Mouse (Mus musculus): ENCODE results near the gene Tln1. TPM values are rescaled to one million over a fixed set of nuclear protein-coding genes. Genes with fewer than 3 reads are reported as not detected.
"Not testable (repeated sequence)": the region's sequence is repeated elsewhere in the genome, so short reads cannot be mapped to it uniquely, and the experiment has no call there.

The Tln1 gene
- 47.8 and 86.3 TPM in 2 replicates for total RNA-seq (2015; ENCODE audit: low replicate concordance)
- total RNA-seq (2017; ENCODE audit: low replicate concordance) = 197 and 262 TPM in 2 replicates

- peak; percentile 83 for ATAC-seq (replicated peaks; ENCODE audit: low FRiP score, poor library complexity, severe bottlenecking)
These were observed at the start of gene Tln1, which contains the start of gene Creb3 for GRCm38 (mm10) chr4:43561997-43562768. Gene Tln1 (minus strand): TSS chr4:43562691. Gene Creb3 (plus strand): TSS chr4:43562332.

- peak; percentile 96 for ATAC-seq (replicated peaks; ENCODE audit: low FRiP score, poor library complexity, severe bottlenecking)
These were observed 42.5 kb upstream of the Tln1 start for GRCm38 (mm10) chr4:43604751-43605685.

GRCm38 (mm10) chr4:43604099-43604498 lies 41.6 kb upstream of the Tln1 start:
- ATAC-seq (replicated peaks; ENCODE audit: low FRiP score, poor library complexity, severe bottlenecking) = no peak

GRCm38 (mm10) chr4:43600195-43600934 lies 37.9 kb upstream of the Tln1 start:
- no peak for ATAC-seq (replicated peaks; ENCODE audit: low FRiP score, poor library complexity, severe bottlenecking)

DNA sequence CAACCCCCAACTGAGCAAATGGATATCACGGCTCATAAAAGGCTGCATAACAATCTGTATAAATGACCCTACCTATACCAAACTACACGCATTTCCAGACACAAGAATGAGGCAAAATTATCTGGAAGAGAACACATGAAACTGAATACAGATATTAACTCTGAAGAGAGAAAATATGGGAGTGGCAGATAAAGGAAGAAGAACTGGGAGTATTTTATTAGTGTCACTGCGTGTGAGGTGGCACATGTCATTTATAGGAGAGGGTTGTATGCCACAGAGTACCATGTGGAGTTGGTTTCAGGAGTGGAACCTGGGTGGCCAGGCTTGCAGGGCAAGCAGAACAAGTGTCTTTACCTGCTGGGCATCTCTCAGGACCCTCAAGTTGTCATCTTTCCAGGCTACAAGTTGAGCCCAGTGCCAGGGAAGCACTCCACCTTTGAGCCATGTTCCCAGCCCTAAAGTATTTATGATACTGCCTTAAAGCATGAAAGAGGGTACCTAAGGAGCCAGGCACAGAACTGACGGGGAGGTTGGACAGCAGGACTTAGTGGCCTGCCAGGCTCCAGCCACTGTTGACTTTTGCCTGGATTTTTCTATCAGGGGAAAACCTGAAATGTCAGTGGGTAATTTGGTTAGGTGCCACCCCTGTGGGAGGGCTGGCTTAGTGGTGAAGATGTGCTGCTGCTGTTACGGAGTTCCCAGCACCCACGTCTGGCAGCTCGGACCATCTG lies 36.3 kb upstream of the Tln1 start:
- ATAC-seq (replicated peaks; ENCODE audit: low FRiP score, poor library complexity, severe bottlenecking) = peak; percentile 51

- ATAC-seq (replicated peaks; ENCODE audit: low FRiP score, poor library complexity, severe bottlenecking) = peak; percentile 84
These were observed 35.7 kb upstream of the Tln1 start for GRCm38 (mm10) chr4:43598200-43598599.

GRCm38 (mm10) chr4:43596597-43596996 lies 34.1 kb upstream of the Tln1 start:
- ATAC-seq (replicated peaks; ENCODE audit: low FRiP score, poor library complexity, severe bottlenecking) = not testable (repeated sequence)

GRCm38 (mm10) chr4:43593453-43593852 lies 31.0 kb upstream of the Tln1 start:
- ATAC-seq (replicated peaks; ENCODE audit: low FRiP score, poor library complexity, severe bottlenecking) = no peak

- ATAC-seq (replicated peaks; ENCODE audit: low FRiP score, poor library complexity, severe bottlenecking) = no peak
These were observed 29.5 kb upstream of the Tln1 start for GRCm38 (mm10) chr4:43591961-43592360.

- ATAC-seq (replicated peaks; ENCODE audit: low FRiP score, poor library complexity, severe bottlenecking) = no peak
These were observed 29.1 kb upstream of the Tln1 start for GRCm38 (mm10) chr4:43591543-43591942.

- ATAC-seq (replicated peaks; ENCODE audit: low FRiP score, poor library complexity, severe bottlenecking) = 0 out of 2 replicates have a peak, but pooled peaks have one; percentile 22
These were observed 25.2 kb upstream of the Tln1 start for GRCm38 (mm10) chr4:43587681-43588080.

GRCm38 (mm10) chr4:43586411-43586810 lies 23.9 kb upstream of the Tln1 start:
- no peak for ATAC-seq (replicated peaks; ENCODE audit: low FRiP score, poor library complexity, severe bottlenecking)

- no peak for ATAC-seq (replicated peaks; ENCODE audit: low FRiP score, poor library complexity, severe bottlenecking)
These were observed 23.2 kb upstream of the Tln1 start for GRCm38 (mm10) chr4:43585682-43586081.

GRCm38 (mm10) chr4:43584444-43585416 lies 22.2 kb upstream of the Tln1 start, which contains the start of gene Msmp:
Gene Msmp (minus strand): TSS chr4:43584494.
- ATAC-seq (replicated peaks; ENCODE audit: low FRiP score, poor library complexity, severe bottlenecking) = no peak

- no peak for ATAC-seq (replicated peaks; ENCODE audit: low FRiP score, poor library complexity, severe bottlenecking)
These were observed 20.9 kb upstream of the Tln1 start for GRCm38 (mm10) chr4:43583421-43583820.

- no peak for ATAC-seq (replicated peaks; ENCODE audit: low FRiP score, poor library complexity, severe bottlenecking)
These were observed 19.8 kb upstream of the Tln1 start for GRCm38 (mm10) chr4:43582241-43582640.

DNA sequence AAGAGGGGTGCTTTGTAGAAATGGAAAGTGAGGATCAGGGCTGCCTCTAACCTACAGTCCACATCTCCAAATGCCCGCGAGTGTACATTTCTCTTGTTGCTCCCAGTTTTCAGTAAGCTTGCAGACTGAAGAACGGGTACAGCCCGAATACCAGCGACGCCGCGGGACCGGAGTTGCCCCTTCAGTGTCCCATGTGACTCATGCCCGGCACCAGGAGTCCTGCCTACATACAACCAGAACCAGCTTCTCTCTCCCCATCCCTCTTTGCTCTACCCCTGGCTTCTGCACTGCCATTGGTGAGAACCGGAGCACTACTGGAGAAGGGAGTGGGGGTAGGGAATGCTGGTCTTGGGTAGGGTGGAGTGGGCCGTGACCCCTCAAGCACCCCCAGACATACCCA lies 18.9 kb upstream of the Tln1 start:
- ATAC-seq (replicated peaks; ENCODE audit: low FRiP score, poor library complexity, severe bottlenecking) = no peak

GRCm38 (mm10) chr4:43580721-43581120 lies 18.2 kb upstream of the Tln1 start:
- no peak for ATAC-seq (replicated peaks; ENCODE audit: low FRiP score, poor library complexity, severe bottlenecking)
